Mouse (Mus musculus): ENCODE measurements around the gene Anxa6.

Gene Anxa6

DNA sequence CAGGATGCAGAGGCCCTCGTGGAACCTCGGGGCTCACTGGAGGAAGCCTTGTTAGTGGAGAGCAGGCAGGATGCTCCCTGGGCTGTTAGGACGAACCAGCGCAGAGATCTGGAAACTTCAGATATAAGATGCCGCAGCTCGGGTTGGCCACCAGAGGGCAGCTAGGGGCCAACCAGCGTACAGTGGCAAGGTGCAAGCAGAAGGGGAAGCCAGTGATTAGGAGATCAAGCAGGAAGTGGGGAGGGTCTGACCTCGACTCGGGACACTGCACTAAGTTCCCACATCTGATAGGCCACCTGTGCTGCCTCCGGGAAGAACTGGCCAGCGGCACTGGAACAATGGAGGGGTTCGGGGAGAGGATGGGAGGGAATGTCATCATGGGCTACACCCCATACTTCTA, 35.0 kb downstream of the Anxa6 start:
- DNase-seq (ENCODE audit: low spot score) = peak; percentile 24

DNA sequence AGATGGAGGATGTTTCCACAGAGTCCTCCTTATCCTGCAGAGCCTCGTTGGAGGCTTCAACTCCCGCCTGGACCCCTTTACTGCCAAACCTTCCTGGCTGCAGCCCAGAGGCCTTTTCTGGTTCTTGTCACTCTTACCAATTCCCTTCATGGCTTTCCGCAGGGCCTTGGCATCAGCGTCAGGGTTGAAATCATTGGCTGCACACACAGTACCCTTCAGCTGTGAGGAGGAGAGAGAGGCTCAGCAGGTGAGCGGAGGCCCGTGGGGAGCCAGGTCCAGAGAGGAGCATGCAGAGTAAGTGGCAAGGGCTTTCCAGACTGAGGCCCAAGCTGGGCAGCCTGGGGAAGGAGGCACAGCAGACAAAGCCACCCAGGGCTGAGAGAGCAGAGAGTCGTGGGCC, 37.1 kb downstream of the Anxa6 start:
- DNase-seq (ENCODE audit: low spot score) = no peak

DNA sequence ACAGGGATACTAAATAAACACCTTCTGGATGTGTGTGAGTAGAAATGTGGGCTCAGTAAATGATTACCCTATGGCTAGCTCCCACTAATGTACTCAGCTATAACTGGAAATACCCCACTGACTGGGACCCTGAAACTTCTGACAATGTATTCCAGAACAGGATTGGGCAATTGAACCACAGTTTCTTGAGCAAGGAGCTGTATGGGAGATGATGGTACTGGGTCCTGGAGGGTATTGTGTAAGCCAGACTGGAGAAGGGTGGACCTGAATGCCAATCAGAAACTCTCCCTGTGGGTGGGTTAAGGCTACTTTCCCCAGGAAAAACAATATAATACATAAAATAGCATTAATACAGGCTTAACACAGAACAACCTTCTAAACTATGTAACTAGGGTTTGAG, 43.3 kb downstream of the Anxa6 start:
- DNase-seq (ENCODE audit: low spot score) = no peak

DNA sequence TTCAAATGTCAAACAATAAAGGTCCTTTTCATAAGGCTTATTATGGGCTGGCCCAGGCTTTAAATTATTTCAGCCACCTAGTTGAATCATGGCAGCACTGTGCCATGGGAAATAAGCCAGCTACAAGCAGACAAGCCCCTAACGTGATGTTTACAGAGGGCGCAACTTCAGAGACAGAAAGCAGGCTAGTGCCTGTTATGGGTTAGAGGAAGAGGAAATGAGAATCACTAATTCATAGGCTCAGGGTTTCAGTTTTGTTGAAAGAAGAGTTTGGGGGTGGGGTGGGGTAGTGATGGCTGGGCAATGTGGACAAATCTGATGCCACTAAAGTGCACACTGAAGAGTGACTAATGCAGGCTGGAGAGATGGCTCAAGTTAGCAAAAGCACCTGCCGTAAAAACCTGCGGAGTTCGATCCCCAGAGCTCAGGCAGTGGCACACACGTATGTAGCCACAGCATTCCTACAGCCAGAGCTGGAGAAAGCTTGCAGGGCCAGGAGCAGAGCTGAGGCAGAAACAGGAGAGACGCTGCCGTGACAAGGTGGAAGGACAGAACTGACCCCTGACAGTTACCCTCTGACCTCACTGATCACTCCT, 44.4 kb downstream of the Anxa6 start:
- DNase-seq (ENCODE audit: low spot score) = no peak

DNA sequence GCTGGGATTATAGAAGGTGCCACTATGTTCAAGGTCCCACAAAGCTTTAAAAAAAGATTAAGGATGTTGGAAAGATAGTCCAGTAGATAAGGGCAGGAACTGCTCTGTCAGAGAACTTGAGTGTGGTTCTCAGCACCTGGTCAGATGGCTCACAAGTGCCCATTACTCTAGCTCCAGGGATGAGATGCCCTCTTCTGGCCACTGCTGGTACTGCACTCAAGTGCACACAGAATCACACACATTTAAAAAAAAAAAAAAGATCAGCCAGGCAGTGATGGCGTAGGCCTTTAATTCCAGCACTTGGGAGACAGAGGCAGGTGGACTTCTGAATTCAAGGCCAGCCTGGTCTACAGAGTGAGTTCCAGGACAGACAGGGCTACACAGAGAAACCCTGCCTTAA, 45.3 kb downstream of the Anxa6 start:
- DNase-seq (ENCODE audit: low spot score) = no peak

DNA sequence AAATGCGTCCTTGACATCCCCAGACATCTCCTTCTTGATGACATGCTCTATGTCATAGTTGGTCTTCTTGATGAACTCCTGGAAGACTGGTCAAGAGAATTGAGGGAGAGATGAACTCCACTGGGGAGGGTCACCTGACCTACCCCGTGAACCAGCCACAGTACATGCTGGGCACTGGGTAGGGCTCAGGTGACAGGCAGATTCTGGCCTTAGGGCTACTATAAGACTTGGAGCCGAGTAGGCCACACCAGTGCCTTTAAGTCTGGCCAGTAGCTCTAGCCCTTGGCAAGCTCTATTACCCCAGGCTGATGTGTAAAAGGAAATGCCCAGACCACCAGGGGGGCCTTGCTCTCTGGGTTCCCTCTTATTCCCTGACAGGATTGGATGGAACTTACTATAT, 48.2 kb downstream of the Anxa6 start:
- no peak for DNase-seq (ENCODE audit: low spot score)

DNA sequence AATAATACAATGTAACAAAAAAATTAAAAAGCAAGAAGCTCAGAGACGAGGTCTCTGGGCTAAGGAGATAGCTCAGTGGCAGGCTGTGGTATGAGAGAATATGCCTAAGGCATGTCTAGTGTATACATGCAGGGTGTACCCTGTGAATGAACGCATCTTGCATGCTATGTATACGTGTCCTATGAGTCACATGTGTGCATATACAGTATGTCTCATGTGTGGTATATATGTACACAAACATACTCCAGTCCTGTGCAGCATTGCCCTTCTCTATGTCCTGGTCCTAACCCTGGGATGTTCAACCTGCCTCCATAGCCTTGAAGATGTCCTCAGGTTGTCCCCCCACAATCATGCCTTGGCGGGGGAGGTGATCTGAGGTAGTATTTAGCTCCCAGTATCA, 48.7 kb downstream of the Anxa6 start:
- no peak for DNase-seq (ENCODE audit: low spot score)

DNA sequence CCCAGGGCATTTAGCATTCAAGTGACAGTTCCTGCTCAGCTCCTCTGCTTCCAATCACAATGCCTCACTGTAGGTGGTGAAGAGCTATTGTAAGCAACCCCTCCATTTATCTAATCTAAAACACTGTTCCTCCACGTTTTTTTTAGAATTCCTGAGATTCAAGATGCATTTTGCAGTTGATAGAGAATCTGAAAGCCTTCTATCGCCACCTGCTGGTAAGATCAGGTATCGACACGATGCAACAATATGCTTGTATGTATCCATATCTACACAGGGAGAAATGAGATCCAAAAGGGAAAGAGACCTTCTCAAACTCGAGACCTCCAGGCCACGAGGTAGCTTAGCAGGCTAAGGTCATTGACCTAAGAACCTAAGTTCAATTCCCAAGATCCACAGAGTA, 49.2 kb downstream of the Anxa6 start:
- DNase-seq (ENCODE audit: low spot score) = peak; percentile 31

DNA sequence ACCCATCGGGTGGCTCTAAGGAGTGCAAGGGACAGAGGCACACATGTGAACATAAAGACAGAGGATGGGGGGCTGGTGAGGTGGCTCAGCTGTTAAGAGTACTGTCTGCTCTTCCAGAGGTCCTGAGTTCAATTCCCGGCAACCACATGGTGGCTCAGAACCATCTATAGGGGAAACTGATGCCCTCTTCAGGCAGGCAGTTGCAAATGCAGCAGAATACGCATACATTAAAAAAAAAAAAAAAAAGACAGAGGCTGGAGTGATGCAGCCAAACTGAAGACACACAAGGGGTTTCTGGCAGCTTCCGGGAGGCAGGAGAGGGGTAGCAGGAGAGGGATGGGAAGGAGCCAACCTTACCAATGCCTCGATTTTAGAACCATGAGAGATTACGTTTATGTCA, 50.7 kb downstream of the Anxa6 start:
- DNase-seq (ENCODE audit: low spot score) = no peak

DNA sequence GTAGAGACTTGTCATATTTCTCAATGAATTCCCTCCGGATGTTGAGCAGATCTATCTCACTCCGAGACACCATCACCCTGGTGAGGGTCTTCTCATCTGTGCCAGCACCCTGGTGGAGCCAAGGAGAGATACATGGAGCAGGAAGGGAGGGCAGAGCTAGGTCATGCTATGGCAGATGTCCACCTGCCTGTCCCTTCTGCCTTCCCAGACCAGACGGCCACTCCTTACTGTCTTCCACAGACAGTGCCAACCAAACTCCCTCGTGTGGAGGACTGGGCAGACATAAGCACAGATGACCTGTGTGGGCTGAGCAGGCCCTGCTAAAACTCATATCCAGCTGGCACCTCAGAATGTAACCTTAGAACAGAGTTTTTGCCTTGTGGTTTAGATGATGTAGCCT, 51.6 kb downstream of the Anxa6 start:
- no peak for DNase-seq (ENCODE audit: low spot score)

DNA sequence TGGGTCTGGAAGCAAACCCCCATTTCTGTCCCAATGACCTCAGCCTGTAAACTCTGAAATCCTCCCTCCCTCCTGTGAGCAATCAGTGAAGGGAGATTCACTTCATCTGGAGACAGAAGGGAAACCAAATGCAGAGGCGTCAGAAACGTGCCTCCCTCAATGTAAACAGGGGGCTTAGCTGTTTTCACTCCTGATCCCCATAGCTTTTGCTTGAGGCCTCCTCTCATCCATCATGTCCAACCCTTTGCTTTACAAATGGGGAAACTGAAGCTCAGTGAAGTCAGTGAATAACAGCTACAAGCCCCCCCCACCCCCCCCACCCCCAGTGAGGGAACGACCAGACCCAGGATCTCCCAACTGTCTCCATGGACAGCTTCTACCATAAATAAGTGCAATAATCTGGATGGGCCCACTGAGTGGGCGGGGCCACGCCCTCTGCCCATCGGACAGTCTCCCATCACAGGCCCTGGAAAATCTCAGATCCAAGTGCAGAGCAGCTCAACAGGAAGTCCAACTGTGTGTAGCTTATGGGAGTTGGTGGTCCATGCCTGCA, 55.8 kb downstream of the Anxa6 start:
- no peak for DNase-seq (ENCODE audit: low spot score)

DNA sequence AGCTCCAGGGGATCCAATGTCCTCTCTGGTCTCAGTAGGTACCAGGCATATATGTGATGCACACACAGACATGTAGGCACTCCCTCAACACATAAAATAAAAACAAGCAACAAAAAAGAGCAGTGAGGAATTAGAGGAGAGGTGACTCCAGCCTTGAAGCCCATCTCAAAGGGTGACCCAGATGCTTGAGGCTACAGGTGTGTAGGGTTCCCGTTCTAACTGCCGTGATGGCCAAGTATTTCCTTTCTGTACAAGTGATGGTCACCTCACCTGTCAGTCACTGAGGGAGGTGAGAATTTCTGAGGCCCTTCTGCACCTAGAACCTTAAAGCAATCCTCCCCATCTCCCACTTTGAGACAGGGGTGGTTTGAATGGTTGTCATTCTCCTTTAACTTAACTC, 56.9 kb downstream of the Anxa6 start:
- no peak for DNase-seq (ENCODE audit: low spot score)

DNA sequence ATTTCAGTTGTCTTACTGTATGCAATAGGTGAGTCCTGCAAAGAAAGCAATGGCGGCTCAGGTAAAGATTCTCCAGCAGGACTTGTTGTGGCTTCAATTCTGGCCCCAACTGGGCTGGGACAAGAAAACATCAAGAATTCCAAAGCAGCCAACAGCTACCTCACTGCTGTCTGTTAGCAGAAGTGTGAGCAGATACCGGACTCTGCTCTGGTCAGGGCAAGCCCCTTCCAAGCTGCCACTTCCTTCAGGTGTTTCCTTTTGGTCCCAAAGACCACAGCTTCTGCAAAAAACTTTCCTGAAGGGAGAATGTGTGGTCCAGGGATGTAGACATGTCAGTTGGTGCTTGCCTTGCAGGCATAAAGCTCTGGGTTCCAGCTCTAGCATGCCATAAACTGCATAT, 57.5 kb downstream of the Anxa6 start:
- no peak for DNase-seq (ENCODE audit: low spot score)

DNA sequence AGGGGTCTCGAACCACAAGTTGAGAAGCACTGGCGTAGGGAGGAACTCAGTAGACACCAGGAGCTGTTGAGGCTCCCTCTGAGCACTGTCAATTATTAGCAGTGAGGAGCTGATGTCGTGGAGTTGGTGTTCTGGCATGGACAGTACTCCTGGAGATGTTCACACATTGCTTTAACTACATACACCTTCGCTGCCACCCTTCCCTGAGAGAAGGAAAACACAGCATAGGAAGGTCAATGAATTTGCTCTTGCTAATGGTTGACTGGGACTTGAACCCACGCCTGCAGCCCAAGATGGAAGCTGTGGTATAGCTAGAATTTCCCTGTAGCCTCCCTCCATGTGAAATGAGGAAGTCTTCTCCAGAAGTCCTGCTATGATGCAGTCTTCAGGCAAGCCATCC, 57.9 kb downstream of the Anxa6 start:
- DNase-seq (ENCODE audit: low spot score) = no peak

DNA sequence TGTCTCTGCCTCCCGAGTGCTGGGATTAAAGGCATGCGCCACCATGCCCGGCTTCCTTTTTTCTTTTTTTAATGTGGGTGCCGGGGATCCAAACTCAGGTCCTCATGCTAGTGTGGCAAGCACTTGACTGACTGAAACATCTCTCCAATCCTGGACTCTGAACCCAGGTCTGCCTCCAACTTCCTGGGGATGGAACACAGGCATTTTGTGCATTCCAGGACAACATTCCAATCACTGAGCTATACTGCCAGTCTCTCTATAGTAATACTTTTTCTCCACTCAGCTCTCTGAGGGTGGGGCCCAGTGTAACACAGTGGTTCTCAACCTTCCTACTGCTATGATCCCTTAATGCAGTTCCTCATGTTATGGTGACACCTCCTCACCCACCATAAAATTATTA, 58.6 kb downstream of the Anxa6 start:
- no peak for DNase-seq (ENCODE audit: low spot score)

DNA sequence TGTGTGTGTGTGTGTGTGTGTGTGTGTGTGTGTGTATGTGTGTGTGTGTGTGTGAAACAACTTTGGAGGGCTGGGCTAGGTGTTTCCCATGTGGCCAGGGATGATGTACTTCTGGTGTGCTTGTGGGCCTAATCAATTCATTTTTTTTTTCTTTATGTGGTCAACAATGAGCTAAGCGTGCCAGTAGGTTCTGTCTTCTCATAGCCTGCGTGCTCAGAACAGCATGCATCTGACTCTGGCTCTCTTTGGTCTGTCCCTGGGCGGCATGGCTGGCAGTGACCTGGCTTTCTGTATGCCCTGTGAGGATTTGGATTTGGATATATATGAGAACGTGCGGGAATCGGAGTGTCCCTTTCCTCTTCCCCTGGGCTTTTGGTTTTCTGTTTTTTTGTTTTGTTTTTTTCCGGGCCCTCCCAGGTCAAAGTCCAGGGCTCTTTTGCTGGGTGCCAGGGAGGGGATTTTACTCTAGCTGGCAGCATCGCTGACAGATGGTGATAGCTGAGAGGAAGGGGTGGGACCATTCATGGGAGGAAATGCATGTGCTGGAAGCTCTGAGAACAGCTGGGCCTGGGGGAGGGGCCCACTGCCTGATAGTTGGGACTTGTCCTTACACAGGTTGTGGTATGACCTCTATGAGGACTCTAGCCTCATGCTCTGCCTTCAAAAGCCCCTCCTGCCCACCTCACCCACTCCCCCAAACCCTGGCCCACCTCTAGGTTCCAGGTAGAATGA, 59.6 kb downstream of the Anxa6 start:
- DNase-seq (ENCODE audit: low spot score) = no peak

DNA sequence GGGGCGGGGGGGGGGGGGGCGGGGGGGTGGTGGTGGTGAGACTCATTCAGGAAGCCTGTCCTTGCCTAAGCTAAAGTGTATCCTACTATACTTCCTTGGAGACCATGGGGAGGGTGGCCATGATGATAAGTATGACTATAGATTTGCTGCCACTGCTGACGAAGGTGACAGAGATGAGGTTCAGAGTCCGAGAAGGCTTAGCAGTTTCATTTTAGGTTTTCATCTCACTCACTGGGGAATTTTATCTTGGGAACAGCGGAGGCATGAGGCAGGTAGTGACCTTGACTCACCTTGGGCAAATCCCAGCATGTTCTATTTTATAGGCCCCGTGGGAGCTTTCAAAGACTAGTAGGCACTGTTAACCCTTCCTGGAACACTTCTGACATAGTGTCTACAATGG, 60.5 kb downstream of the Anxa6 start:
- DNase-seq (ENCODE audit: low spot score) = no peak

DNA sequence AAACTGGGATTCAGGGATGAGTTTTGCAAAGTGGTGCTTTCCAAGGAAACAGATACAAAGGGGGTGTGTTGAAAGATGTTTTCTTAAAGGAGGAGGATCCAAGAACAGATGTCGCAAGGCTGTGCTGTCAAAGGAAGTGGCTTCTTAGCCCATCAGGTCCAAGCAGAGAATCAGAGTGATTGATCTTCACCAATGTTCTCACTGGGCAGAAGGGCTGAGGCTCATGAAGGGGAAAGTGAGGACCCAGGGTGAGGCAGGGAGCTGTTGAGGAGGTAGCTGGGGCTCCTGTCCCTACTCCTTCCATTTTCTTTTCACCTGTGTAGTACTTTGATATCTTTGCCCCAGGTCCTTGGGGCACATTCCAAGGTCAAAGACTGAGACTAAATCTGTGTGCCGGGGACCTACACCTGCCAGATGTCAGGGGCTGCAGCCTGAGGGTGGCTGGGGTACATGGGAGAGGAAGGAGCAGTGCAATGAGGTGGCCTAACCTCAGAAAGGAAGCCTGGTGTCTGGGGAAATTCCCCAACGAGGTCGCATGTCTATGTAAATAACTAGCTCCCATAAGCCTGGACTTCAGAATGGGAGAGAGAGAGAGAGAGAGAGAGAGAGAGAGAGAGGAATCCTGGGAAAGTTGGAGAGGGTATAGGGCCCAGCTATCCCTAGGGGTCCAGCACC, 61.1 kb downstream of the Anxa6 start:
- no peak for DNase-seq (ENCODE audit: low spot score)

DNA sequence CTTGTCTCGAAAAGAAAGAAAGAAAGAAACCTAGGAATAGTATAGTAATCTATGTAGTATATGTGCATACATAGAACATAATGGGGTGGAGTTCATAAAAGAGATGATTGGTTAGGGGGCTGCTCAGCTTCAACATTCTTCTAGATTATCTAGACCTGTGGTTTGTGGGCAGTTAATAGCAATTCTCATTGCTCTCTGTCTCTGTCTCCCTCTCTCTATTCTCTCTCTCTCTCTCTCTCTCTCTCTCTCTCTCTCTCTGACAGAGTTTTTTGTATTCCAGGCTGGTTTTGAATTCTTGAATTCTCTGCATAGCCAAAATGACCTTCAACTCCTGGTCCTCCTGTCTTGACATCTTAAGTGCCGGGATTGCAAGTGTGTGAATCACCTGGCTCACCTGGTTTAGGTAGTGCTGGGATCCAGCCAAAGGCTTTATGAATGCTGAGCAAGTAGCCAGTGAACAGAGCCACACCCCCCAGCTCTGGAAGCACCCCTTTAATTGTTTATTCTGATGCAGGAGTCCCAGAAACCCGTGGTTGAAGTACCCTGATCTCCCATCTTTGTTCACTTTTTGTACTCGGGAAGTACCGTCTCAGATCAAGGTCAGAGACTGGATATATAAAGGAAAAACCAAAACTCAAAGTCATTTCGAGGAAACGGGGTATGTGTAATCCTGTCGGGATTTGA, 61.7 kb downstream of the Anxa6 start:
- no peak for DNase-seq (ENCODE audit: low spot score)

DNA sequence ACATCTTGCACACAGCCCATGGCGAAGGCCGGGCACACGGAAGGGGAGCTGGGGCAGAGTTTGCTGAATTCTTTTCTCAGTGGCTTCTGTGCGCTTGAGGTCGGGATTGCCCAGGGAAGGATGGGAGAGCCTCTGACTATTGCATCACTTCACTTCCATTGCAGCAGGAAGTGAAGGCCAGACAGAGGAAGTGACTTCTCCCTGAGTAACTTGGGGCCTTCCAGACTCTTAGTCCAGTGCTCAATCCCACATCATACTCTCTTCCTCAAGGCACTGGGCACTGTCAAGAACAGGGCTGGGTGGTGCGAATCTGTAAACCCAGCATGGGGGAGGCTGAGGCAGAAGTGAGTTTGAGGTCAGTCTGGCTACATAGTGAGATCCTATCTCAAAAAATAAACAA, 68.0 kb downstream of the Anxa6 start:
- DNase-seq (ENCODE audit: low spot score) = no peak

DNA sequence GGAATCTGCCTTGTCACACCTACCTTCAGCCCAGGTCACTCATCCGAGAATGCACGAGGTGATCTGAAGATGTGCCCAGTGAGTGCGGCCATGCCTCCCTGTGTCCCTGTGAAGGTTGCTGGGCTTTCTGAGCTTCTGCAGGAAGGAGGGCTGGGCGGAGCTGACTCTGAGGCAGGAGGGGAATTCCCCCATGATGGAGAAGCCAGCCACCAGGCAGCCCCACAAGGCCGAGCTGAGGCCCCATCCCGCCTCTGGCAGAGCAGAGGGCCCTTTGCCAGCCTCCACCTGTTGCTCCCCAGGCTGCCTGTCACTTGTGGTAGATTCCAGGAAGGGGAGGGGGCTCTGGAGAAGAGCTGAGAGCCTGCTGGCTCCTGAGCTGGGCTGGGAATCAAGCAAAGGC, 70.4 kb downstream of the Anxa6 start, which contains the start of gene Tnip1:
Gene Tnip1, minus strand, starts transcription at position 108 of the 400 bp plus-strand sequence.
- DNase-seq (ENCODE audit: low spot score) = peak; percentile 54

DNA sequence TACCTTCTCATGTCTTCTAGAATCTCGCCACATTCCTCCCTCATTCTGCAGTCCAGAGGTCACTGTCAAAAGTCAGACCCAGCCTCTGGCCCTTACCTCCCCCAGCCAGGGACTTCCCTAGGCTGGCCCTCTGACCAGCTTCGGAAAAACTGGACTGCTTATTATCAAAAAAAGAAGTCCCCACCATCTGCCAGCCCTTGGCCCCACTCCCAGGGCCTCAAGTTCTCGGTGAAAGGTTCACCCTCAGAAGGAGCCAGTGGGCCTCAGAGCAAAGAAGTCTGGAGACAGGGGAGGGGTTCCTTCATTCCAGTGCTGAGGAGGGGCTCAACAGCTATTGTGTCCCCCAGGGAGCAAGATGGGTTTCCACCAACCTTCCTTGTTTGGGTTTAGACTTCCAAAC, 71.3 kb downstream of the Anxa6 start:
- DNase-seq (ENCODE audit: low spot score) = no peak
